Mouse (Mus musculus): ENCODE data around the gene Tvp23a. TPM values are rescaled to one million over a fixed set of nuclear protein-coding genes. Genes with fewer than 3 reads are reported as not detected.

Gene Tvp23a
- polyA plus RNA-seq, 1 experiment from 2014 or later = 25.0 TPM

DNA sequence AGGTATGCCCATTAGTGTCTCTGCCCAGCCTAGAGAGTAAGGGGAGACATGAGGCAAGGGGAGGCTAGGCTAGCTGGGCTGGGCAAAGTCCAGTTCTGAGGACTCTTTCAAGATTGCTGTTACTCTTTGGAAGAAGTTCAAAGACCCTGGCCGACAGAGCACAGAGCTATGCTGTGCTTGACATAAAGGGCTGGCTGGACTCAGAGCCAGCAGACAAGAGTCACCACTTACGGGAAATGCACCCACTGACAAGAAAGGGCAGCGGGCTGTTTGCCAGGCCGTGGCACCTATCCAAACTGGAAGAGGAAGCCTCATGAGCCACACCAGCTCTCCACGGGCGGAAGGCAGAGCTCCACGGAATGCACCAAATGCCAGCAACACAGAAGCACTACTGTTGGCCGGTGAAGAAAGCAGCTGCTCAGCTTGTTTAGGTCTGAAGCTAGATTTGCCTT, 5.3 kb upstream of the Tvp23a start:
- Histone ChIP-seq H3K9me3 (no peaks in the 10 kb centered on the region), H3K4me3 (replicated peaks) (no peak overlapping the region), H3K4me2 (no peak overlapping the region), H3K27ac (no peak overlapping the region), H3K4me1 (replicated peaks) (peaks cover 24% of the 10 kb centered on the region), H3K36me3 (no peaks in the 10 kb centered on the region), H3K9ac (replicated peaks) (no peak overlapping the region), H3K27me3 (no peaks in the 10 kb centered on the region)
- ATAC-seq (ENCODE audit: insufficient number of reproducible peaks, insufficient read depth, low FRiP score, low TSS enrichment, low read depth) = no peak
- 81% methylated on average over 8 of the region's 8 CpGs for WGBS

DNA sequence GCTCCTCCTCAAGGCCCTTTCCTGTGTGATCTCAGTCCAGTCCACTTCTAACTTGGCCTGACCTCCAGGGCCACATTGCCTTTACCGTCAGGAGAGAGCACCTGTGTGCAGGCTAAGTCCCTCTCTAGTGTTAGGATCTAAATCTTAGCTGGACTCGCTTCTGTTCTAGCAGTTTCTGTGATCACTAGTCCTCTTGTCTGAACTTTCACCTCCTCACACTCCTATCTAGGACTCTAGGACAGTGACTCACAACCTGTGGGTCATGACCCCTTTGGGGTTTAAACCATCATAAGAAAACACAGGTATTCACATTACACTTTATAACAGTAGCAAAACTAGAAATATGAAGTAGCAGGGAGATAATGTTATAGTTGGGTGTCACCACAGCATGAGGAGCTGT, 4.7 kb upstream of the Tvp23a start:
- Histone ChIP-seq H3K4me3 (replicated peaks) (no peak overlapping the region), H3K9ac (replicated peaks) (no peak overlapping the region), H3K9me3 (no peaks in the 10 kb centered on the region), H3K27me3 (no peaks in the 10 kb centered on the region), H3K4me1 (replicated peaks) (peaks cover 25% of the 10 kb centered on the region), H3K36me3 (no peaks in the 10 kb centered on the region), H3K4me2 (no peak overlapping the region), H3K27ac (no peak overlapping the region)
- ATAC-seq (ENCODE audit: insufficient number of reproducible peaks, insufficient read depth, low FRiP score, low TSS enrichment, low read depth) = no peak
- 81% methylated on average over 2 of the region's 2 CpGs for WGBS

DNA sequence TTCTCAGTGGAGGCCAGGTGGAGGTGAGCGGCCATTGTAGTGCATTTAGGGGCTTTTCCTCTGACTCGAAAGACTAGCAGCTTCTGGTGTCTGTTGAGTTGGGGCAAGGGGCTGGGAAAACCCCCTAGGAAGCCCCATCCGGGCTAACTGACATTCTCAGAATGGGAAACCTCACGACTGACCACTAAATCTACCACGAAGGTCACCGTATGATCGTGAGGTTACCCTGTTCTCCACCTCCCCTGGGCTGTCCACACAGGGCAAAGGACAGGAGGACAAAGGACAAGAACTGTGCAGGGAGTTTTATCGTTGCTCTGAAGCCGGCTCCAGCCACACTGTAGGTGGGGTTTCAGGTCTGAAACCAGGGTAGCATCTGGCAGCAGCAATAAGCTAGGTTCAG, 1.8 kb upstream of the Tvp23a start:
- 89% methylated on average over 9 of the region's 9 CpGs for WGBS
- H3K27me3 ChIP-seq = no peaks in the 10 kb centered on the region
- H3K36me3 ChIP-seq = no peaks in the 10 kb centered on the region
- H3K4me1 ChIP-seq (replicated peaks) = peaks cover 21% of the 10 kb centered on the region
- no peak overlapping the region for H3K9ac ChIP-seq (replicated peaks)
- ATAC-seq (ENCODE audit: insufficient number of reproducible peaks, insufficient read depth, low FRiP score, low TSS enrichment, low read depth) = no peak
- H3K9me3 ChIP-seq = no peaks in the 10 kb centered on the region
- H3K4me2 ChIP-seq = no peak overlapping the region
- no peak overlapping the region for H3K27ac ChIP-seq
- no peak overlapping the region for H3K4me3 ChIP-seq (replicated peaks)

DNA sequence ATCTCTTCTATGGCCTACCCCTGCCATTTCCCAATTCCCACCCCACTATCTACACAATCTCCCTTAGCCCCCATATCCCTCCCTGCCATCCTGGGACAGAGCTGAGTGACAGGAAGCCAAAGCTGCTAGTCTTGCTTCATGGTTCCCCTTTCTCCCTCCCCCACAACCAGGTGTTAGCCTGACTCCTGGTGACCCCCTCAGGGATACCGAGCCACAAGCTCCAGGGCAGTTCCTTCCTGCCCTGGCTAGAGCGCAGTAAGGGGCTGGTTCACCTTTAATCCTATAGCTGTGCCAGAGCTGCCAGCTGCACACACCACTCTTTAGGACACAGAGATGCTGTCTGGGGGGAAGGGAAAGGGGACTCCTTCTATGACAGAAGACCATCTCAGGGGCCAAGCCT, 619 bp upstream of the Tvp23a start:
- peak overlapping the region; percentile 75 for H3K4me2 ChIP-seq
- H3K4me1 ChIP-seq (replicated peaks) = peaks cover 18% of the 10 kb centered on the region
- no peaks in the 10 kb centered on the region for H3K27me3 ChIP-seq
- H3K27ac ChIP-seq = peak overlapping the region; percentile 64
- ATAC-seq (ENCODE audit: insufficient number of reproducible peaks, insufficient read depth, low FRiP score, low TSS enrichment, low read depth) = 0 out of 2 replicates have a peak, but pooled peaks have one; percentile 22
- peak overlapping the region; percentile 56 for H3K4me3 ChIP-seq (replicated peaks)
- H3K9ac ChIP-seq (replicated peaks) = peak overlapping the region; percentile 73
- no peaks in the 10 kb centered on the region for H3K36me3 ChIP-seq
- 40% methylated on average over 2 of the region's 2 CpGs for WGBS
- H3K9me3 ChIP-seq = no peaks in the 10 kb centered on the region

DNA sequence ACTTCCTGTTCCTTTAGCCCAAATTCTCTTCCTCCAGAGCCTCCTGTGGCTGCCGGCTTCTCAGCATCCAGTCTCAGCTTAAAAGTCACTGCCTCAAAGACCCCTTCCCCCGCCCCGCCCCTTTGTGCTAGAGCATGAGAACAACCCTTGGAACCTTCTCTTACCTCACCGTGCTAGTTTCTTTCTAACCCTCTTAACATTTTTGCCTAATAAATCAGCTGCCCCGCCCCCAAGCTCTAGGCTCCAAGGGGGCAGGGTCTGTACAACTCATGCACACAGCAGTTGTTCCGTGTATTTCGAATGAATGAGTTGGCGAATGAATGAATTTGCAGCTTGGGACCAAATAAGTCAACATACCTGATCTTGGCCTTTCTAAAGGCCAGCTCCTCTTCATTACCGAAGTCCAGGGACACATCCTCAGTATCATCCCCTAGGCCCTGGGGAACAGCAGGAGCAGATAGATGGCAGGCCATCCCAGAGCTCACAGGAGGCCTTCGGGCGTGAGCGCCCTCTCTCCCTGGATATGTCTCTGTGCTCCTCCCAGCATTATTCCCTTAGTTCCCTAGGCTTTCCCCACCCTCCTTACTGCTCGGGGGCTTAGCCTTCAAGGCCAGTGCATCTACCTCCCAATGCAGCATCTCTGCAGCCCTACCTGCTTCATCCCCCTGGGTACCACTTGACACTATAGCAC, 444 bp downstream of the Tvp23a start:
- H3K4me1 ChIP-seq (replicated peaks) = peaks cover 18% of the 10 kb centered on the region
- 19% methylated on average over 13 of the region's 13 CpGs for WGBS
- peak overlapping the region; percentile 75 for H3K4me2 ChIP-seq
- no peaks in the 10 kb centered on the region for H3K27me3 ChIP-seq
- peak overlapping the region; percentile 73 for H3K9ac ChIP-seq (replicated peaks)
- peak overlapping the region; percentile 56 for H3K4me3 ChIP-seq (replicated peaks)
- ATAC-seq (ENCODE audit: insufficient number of reproducible peaks, insufficient read depth, low FRiP score, low TSS enrichment, low read depth) = peak; percentile 13; the same call in 1 of the 2 replicates
- peak overlapping the region; percentile 64 for H3K27ac ChIP-seq
- H3K9me3 ChIP-seq = no peaks in the 10 kb centered on the region
- H3K36me3 ChIP-seq = no peaks in the 10 kb centered on the region

DNA sequence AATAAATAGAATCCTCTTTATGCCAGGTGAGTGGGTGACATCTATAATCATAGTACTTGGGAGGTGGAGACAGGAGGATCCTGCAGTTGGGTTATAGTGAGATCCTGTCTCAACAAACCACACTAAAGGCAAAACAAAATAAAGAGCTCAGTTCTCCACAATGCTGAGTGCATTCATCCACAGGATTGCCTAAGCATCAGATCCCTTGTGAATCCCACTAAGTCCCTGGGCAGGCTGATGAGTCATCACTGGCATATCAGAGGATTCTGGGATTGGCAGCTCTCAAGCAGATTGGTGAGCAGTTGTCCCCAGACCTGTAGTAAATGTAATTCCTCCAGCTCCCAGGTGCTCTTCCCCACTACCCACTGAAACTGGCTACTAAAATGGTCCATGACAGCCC, 3.4 kb downstream of the Tvp23a start:
- H3K27ac ChIP-seq = no peak overlapping the region
- no peaks in the 10 kb centered on the region for H3K27me3 ChIP-seq
- no peak for ATAC-seq (ENCODE audit: insufficient number of reproducible peaks, insufficient read depth, low FRiP score, low TSS enrichment, low read depth)
- no peaks in the 10 kb centered on the region for H3K36me3 ChIP-seq
- no peaks in the 10 kb centered on the region for H3K9me3 ChIP-seq
- no peak overlapping the region for H3K4me2 ChIP-seq
- H3K9ac ChIP-seq (replicated peaks) = no peak overlapping the region
- H3K4me1 ChIP-seq (replicated peaks) = peaks cover 18% of the 10 kb centered on the region
- H3K4me3 ChIP-seq (replicated peaks) = no peak overlapping the region

DNA sequence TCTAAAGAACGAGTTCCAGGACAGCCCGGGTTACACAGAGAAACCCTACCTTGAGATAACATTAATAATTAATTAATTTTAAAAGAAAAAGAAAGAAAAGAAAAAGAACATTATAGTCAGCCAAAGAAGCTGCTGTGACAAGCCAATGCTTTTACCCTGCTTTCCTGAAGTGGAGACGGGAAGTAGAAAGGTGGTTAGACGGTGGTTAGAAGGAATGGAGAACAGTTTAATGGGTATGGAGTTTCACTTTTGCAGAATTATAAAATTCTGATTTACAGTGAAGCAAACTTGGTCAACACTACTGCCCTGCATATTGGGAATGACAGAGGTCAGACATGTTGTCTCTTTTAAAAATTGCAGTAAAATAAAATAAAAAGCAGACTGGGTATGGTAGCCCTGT, 5.4 kb downstream of the Tvp23a start:
- Histone ChIP-seq H3K36me3 (0 out of 2 replicates have a peak, but pooled peaks cover 3% of the 10 kb centered on the region), H3K27ac (no peak overlapping the region), H3K4me1 (replicated peaks) (peaks cover 12% of the 10 kb centered on the region), H3K9ac (replicated peaks) (no peak overlapping the region), H3K4me2 (no peak overlapping the region), H3K9me3 (no peaks in the 10 kb centered on the region), H3K4me3 (replicated peaks) (no peak overlapping the region), H3K27me3 (no peaks in the 10 kb centered on the region)
- ATAC-seq (ENCODE audit: insufficient number of reproducible peaks, insufficient read depth, low FRiP score, low TSS enrichment, low read depth) = no peak
- WGBS = 84% methylated on average over 4 of the region's 4 CpGs

DNA sequence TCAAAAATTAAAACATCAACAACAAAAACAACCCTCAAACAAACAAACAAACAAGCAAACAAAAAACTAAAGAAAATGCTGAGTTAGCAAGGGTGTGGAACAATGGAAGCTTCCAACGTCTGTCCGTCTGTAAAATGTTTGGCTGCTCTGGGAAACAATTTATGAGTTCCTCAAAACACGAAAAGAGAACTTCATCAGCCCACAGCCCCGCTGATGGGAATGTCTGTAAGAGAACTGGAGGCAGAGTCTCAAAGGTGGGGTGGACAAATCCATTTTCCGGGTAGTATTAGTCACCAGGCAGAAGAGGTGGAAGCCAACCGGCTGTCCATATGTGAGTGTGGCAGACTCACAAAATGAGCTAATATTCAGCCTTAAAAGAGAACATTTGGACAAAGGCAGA, 5.8 kb downstream of the Tvp23a start:
- ATAC-seq (ENCODE audit: insufficient number of reproducible peaks, insufficient read depth, low FRiP score, low TSS enrichment, low read depth) = no peak
- Histone ChIP-seq H3K4me1 (replicated peaks) (peaks cover 8% of the 10 kb centered on the region), H3K9ac (replicated peaks) (no peak overlapping the region), H3K9me3 (no peaks in the 10 kb centered on the region), H3K27ac (no peak overlapping the region), H3K27me3 (no peaks in the 10 kb centered on the region), H3K4me3 (replicated peaks) (no peak overlapping the region), H3K4me2 (no peak overlapping the region), H3K36me3 (0 out of 2 replicates have a peak, but pooled peaks cover 3% of the 10 kb centered on the region)
- WGBS = 84% methylated on average over 6 of the region's 6 CpGs

DNA sequence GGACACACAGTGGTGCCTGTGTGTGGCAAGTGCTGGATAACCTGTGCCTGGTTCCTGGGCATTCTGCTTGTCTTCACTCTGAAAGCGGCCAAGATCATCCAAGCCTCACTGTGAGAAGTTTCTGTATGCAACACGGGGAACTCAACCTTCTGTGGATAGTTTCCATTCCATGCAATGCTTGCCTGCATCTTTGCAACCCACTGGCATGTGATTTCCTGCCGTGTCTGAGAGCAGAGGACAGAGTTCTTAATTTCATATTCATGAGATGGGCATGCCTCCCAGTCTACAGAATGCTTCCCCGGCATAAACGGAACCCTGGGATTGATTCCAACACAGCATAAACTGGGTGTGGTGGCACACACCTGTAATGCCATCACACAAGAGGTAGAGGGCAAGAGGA, 9.1 kb downstream of the Tvp23a start:
- H3K36me3 ChIP-seq = 0 out of 2 replicates have a peak, but pooled peaks cover 3% of the 10 kb centered on the region
- H3K4me3 ChIP-seq (replicated peaks) = no peak overlapping the region
- H3K9ac ChIP-seq (replicated peaks) = no peak overlapping the region
- H3K9me3 ChIP-seq = no peaks in the 10 kb centered on the region
- no peaks in the 10 kb centered on the region for H3K4me1 ChIP-seq (replicated peaks)
- no peaks in the 10 kb centered on the region for H3K27me3 ChIP-seq
- no peak overlapping the region for H3K27ac ChIP-seq
- no peak overlapping the region for H3K4me2 ChIP-seq
- ATAC-seq (ENCODE audit: insufficient number of reproducible peaks, insufficient read depth, low FRiP score, low TSS enrichment, low read depth) = no peak
- WGBS = 91% methylated on average over 5 of the region's 5 CpGs

DNA sequence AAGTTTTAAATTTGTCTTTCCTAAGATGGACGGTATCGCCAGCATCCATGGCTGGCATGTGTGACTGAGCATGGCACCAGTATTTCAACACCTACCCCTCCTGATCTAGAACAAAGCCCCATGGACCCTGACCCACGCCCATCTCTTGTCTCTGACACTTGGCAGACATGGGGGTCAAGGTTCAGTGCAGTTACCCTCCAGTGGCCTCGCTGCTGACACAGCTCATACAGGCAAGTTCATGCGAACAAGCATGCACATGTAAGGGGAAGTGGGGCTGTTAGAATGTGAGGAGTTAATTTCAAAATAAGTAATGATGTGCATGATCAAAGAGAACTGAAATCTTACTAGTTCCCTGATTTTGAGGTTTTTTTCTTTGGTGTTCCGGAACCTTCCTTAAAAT, 11.0 kb downstream of the Tvp23a start:
- Histone ChIP-seq H3K9ac (replicated peaks) (no peak overlapping the region), H3K27me3 (no peaks in the 10 kb centered on the region), H3K27ac (no peak overlapping the region), H3K4me2 (no peak overlapping the region), H3K36me3 (peaks cover 10% of the 10 kb centered on the region), H3K9me3 (no peaks in the 10 kb centered on the region), H3K4me1 (replicated peaks) (no peaks in the 10 kb centered on the region), H3K4me3 (replicated peaks) (no peak overlapping the region)
- WGBS = 89% methylated on average over 6 of the region's 6 CpGs
- ATAC-seq (ENCODE audit: insufficient number of reproducible peaks, insufficient read depth, low FRiP score, low TSS enrichment, low read depth) = no peak

DNA sequence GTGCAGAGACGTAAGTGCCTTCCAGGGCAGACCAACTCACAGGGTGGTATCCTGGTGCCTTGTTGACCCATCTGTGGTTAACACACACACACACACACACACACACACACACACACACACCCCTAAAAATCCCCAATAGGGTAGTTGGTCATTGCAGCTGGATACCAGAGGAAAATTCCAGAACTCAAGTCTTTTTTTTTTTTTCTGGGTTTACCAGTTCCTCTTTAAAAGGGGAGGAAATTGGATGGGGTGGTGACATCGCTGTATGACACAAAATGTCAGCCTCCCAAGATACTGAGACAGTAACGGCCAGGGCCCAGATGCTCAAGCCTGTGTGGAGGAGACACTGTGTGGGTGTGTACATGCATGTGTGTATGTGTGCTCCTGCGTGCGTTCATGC, 13.8 kb downstream of the Tvp23a start:
- no peak overlapping the region for H3K9ac ChIP-seq (replicated peaks)
- H3K27ac ChIP-seq = no peak overlapping the region
- H3K27me3 ChIP-seq = no peaks in the 10 kb centered on the region
- 88% methylated on average over 5 of the region's 5 CpGs for WGBS
- no peak overlapping the region for H3K4me3 ChIP-seq (replicated peaks)
- peaks cover 13% of the 10 kb centered on the region for H3K36me3 ChIP-seq
- no peak overlapping the region for H3K4me2 ChIP-seq
- ATAC-seq (ENCODE audit: insufficient number of reproducible peaks, insufficient read depth, low FRiP score, low TSS enrichment, low read depth) = no peak
- H3K4me1 ChIP-seq (replicated peaks) = no peaks in the 10 kb centered on the region
- no peaks in the 10 kb centered on the region for H3K9me3 ChIP-seq

DNA sequence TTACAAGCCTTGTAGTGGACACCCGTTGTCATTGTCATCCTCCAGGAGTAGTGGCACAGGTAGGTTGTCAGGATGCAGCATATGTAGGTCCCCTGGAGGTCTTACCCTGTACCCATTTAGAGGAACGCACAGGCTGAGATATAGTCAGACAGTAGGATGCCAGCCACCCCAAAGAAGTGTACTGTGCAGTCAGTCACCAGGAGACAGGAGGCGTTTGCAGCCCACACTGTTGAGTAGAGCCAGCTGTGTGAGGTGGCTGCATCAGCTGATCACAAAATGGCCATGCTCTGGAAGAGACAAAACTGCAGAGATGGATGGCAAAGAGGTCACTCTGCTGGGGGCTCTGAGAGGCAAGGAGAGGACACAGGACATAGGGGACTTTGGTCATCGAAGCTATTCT, 14.8 kb downstream of the Tvp23a start:
- no peaks in the 10 kb centered on the region for H3K27me3 ChIP-seq
- no peaks in the 10 kb centered on the region for H3K9me3 ChIP-seq
- H3K36me3 ChIP-seq = peaks cover 12% of the 10 kb centered on the region
- ATAC-seq (ENCODE audit: insufficient number of reproducible peaks, insufficient read depth, low FRiP score, low TSS enrichment, low read depth) = no peak
- no peaks in the 10 kb centered on the region for H3K4me1 ChIP-seq (replicated peaks)
- no peak overlapping the region for H3K9ac ChIP-seq (replicated peaks)
- no peak overlapping the region for H3K4me2 ChIP-seq
- no peak overlapping the region for H3K27ac ChIP-seq
- WGBS = 84% methylated on average over 4 of the region's 4 CpGs
- H3K4me3 ChIP-seq (replicated peaks) = no peak overlapping the region
